16 mouse cellular contexts compared by ENCODE assay signal in the genomic region with DNA sequence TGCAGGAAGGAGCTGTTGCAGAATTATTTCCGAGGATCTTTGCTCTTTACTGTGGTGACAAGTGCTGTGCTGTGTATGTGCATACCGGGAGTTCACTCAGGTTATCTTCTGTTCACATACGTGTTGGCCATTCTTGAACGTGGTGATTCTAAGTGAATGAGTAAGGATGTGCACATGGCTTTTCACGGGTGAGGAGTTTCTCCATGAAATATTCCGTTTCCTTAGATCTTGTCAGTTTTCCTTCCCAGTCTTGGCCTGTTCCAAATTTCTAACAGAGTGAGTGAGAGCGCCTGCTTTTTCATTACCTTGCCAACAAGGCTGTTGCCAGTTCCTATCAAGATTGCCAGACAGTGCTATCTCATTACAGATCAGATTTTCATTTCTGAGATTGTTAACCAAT.
DNase-seq lines count a peak whose midpoint lies in the region; ATAC-seq and TF ChIP-seq lines count a peak whose summit lies in the region.
"Had no signal": no experiment of that assay in that cellular context is flagged by ENCODE, and none has a peak within 500 bp of the region (broad histone marks: within the 10 kb centered on the region; RNA-seq: fewer than 3 reads in every experiment).

No protein-coding gene starts in this region.

- H3K4me3 ChIP-seq in forebrain, embryonic 15.5 days = no peak overlapping the region
- no peak overlapping the region for H3K4me3 ChIP-seq in forebrain, embryonic 11.5 days (ENCODE audit: low read depth, low read length)
- no peak overlapping the region for H3K4me3 ChIP-seq in midbrain, embryonic 16.5 days (ENCODE audit: low read depth, low read length)
- no peak overlapping the region for H3K4me3 ChIP-seq in midbrain, embryonic 10.5 days
- no peak overlapping the region for H3K4me3 ChIP-seq in hindbrain, postnatal 0 days (ENCODE audit: low read length)
- H3K4me3 ChIP-seq in thymus, adult 2 months (ENCODE audit: control insufficient read depth, insufficient read depth, low read length) = no peak overlapping the region
- H3K4me3 ChIP-seq: embryonic facial prominence, embryonic 10.5 days; heart, embryonic 13.5 days; midbrain, embryonic 12.5 days; neural tube, embryonic 12.5 days had no signal

- no peak for TF ChIP-seq POLR2A in thymus, adult 2 months (IDR thresholded peaks at IDR 0.05; ENCODE audit: control insufficient read depth, extremely low read depth, insufficient read depth, low read length, poor library complexity)

- H3K4me1 ChIP-seq in forebrain, embryonic 15.5 days = peaks cover 16% of the 10 kb centered on the region
- H3K4me1 ChIP-seq in forebrain, embryonic 11.5 days (replicated peaks; ENCODE audit: control insufficient read depth, insufficient read depth, low read length) = no peaks in the 10 kb centered on the region
- no peaks in the 10 kb centered on the region for H3K4me1 ChIP-seq in midbrain, embryonic 16.5 days (ENCODE audit: control insufficient read depth, insufficient read depth, low read length)
- peaks cover 5% of the 10 kb centered on the region for H3K4me1 ChIP-seq in midbrain, embryonic 10.5 days
- no peaks in the 10 kb centered on the region for H3K4me1 ChIP-seq in hindbrain, postnatal 0 days (ENCODE audit: insufficient read depth, low read length)
- no peaks in the 10 kb centered on the region for H3K4me1 ChIP-seq in thymus, adult 2 months (replicated peaks; ENCODE audit: control insufficient read depth, insufficient read depth, low read length)
- H3K4me1 ChIP-seq: embryonic facial prominence, embryonic 10.5 days; heart, embryonic 13.5 days had no signal

- peak overlapping the region; percentile 79 for H3K27ac ChIP-seq in forebrain, embryonic 15.5 days (replicated peaks)
- H3K27ac ChIP-seq in forebrain, embryonic 11.5 days (ENCODE audit: low read depth, low read length) = no peak overlapping the region
- H3K27ac ChIP-seq in midbrain, embryonic 16.5 days (ENCODE audit: low read length) = no peak overlapping the region; the same call in 1 of the 2 replicates
- H3K27ac ChIP-seq in midbrain, embryonic 10.5 days (replicated peaks) = no peak overlapping the region
- peak overlapping the region; percentile 62 for H3K27ac ChIP-seq in hindbrain, postnatal 0 days
- H3K27ac ChIP-seq in thymus, adult 2 months (ENCODE audit: control insufficient read depth, insufficient read depth, low read length) = no peak overlapping the region
- H3K27ac ChIP-seq: embryonic facial prominence, embryonic 10.5 days; heart, embryonic 13.5 days; kidney, postnatal 0 days; midbrain, embryonic 12.5 days; neural tube, embryonic 12.5 days had no signal

- 64% methylated on average over 7 of the region's 7 CpGs for WGBS in forebrain, embryonic 15.5 days
- 87% methylated on average over 7 of the region's 7 CpGs for WGBS in forebrain, embryonic 11.5 days
- WGBS in midbrain, embryonic 16.5 days = 79% methylated on average over 7 of the region's 7 CpGs
- 88% methylated on average over 7 of the region's 7 CpGs for WGBS in midbrain, embryonic 10.5 days
- WGBS in hindbrain, postnatal 0 days = 37% methylated on average over 7 of the region's 7 CpGs
- WGBS in thymus, adult 2 months = 87% methylated on average over 7 of the region's 7 CpGs

- peak; percentile 78 for ATAC-seq in forebrain, embryonic 15.5 days (replicated peaks)
- ATAC-seq in forebrain, embryonic 11.5 days (replicated peaks; ENCODE audit: low FRiP score) = no peak
- peak; percentile 51; the same call in 1 of the 2 replicates for ATAC-seq in midbrain, embryonic 16.5 days
- ATAC-seq in hindbrain, postnatal 0 days = peak; percentile 80
- ATAC-seq: intestine, embryonic 16.5 days had no signal

- no peaks in the 10 kb centered on the region for H3K9me3 ChIP-seq in forebrain, embryonic 15.5 days
- H3K9me3 ChIP-seq in forebrain, embryonic 11.5 days (ENCODE audit: control insufficient read depth, low read length) = no peaks in the 10 kb centered on the region
- H3K9me3 ChIP-seq in midbrain, embryonic 16.5 days (replicated peaks; ENCODE audit: control insufficient read depth, low read length, poor library complexity, severe bottlenecking) = no peaks in the 10 kb centered on the region
- H3K9me3 ChIP-seq in midbrain, embryonic 10.5 days (replicated peaks) = no peaks in the 10 kb centered on the region
- H3K9me3 ChIP-seq in hindbrain, postnatal 0 days (ENCODE audit: low read length) = no peaks in the 10 kb centered on the region
- H3K9me3 ChIP-seq: embryonic facial prominence, embryonic 10.5 days; heart, embryonic 13.5 days; midbrain, embryonic 12.5 days; neural tube, embryonic 12.5 days had no signal

- H3K4me2 ChIP-seq in forebrain, embryonic 15.5 days (replicated peaks) = no peak overlapping the region
- no peak overlapping the region for H3K4me2 ChIP-seq in forebrain, embryonic 11.5 days (ENCODE audit: low read depth, low read length, severe bottlenecking)
- H3K4me2 ChIP-seq in midbrain, embryonic 16.5 days (ENCODE audit: low read length) = no peak overlapping the region
- H3K4me2 ChIP-seq in hindbrain, postnatal 0 days (ENCODE audit: low read depth, low read length) = peak overlapping the region; percentile 37; the same call in 1 of the 2 replicates
- H3K4me2 ChIP-seq: heart, embryonic 13.5 days; liver, embryonic 11.5 days; lung, embryonic 14.5 days; midbrain, embryonic 12.5 days; neural tube, embryonic 12.5 days had no signal

- TF ChIP-seq CTCF in hindbrain, postnatal 0 days (IDR thresholded peaks at IDR 0.05; ENCODE audit: low read depth) = no peak
- TF ChIP-seq CTCF in thymus, adult 2 months (IDR thresholded peaks at IDR 0.05; ENCODE audit: borderline replicate concordance, control insufficient read depth, extremely low read depth, insufficient read depth, low read length, poor library complexity) = no peak

- no peaks in the 10 kb centered on the region for H3K27me3 ChIP-seq in forebrain, embryonic 15.5 days
- H3K27me3 ChIP-seq in forebrain, embryonic 11.5 days (ENCODE audit: control insufficient read depth, insufficient read depth, low read length) = no peaks in the 10 kb centered on the region
- H3K27me3 ChIP-seq in midbrain, embryonic 16.5 days (ENCODE audit: control insufficient read depth, insufficient read depth, low read depth, low read length) = no peaks in the 10 kb centered on the region
- H3K27me3 ChIP-seq in midbrain, embryonic 10.5 days (ENCODE audit: low read depth, poor library complexity, severe bottlenecking) = no peaks in the 10 kb centered on the region
- no peaks in the 10 kb centered on the region for H3K27me3 ChIP-seq in hindbrain, postnatal 0 days (ENCODE audit: insufficient read depth, low read length)
- no peaks in the 10 kb centered on the region for H3K27me3 ChIP-seq in thymus, adult 2 months (ENCODE audit: control insufficient read depth, insufficient read depth, low read length)
- H3K27me3 ChIP-seq: heart, embryonic 13.5 days; midbrain, embryonic 12.5 days; neural tube, embryonic 12.5 days had no signal

- H3K36me3 ChIP-seq in forebrain, embryonic 15.5 days = no peaks in the 10 kb centered on the region
- H3K36me3 ChIP-seq in forebrain, embryonic 11.5 days (ENCODE audit: control insufficient read depth, insufficient read depth, low read length) = no peaks in the 10 kb centered on the region
- no peaks in the 10 kb centered on the region for H3K36me3 ChIP-seq in midbrain, embryonic 16.5 days (ENCODE audit: control insufficient read depth, insufficient read depth, low read length)
- H3K36me3 ChIP-seq in midbrain, embryonic 10.5 days = no peaks in the 10 kb centered on the region
- no peaks in the 10 kb centered on the region for H3K36me3 ChIP-seq in hindbrain, postnatal 0 days (ENCODE audit: insufficient read depth, low read length)
- no peaks in the 10 kb centered on the region for H3K36me3 ChIP-seq in thymus, adult 2 months (ENCODE audit: control insufficient read depth, insufficient read depth, low read length)
- H3K36me3 ChIP-seq: embryonic facial prominence, embryonic 10.5 days; heart, embryonic 13.5 days; midbrain, embryonic 12.5 days; neural tube, embryonic 12.5 days had no signal

- no peak overlapping the region for H3K9ac ChIP-seq in forebrain, embryonic 15.5 days (replicated peaks)
- no peak overlapping the region for H3K9ac ChIP-seq in forebrain, embryonic 11.5 days (ENCODE audit: low read length)
- no peak overlapping the region for H3K9ac ChIP-seq in midbrain, embryonic 16.5 days (ENCODE audit: low read depth, low read length)
- H3K9ac ChIP-seq in hindbrain, postnatal 0 days (replicated peaks; ENCODE audit: low read length) = peak overlapping the region; percentile 21; the same call in 1 of the 2 replicates
- H3K9ac ChIP-seq: heart, embryonic 13.5 days; lung, embryonic 14.5 days; midbrain, embryonic 12.5 days; neural tube, embryonic 12.5 days had no signal

- no peak for DNase-seq in forebrain, embryonic 11.5 days (ENCODE audit: low spot score)
- DNase-seq in layer of hippocampus, adult 18-20 months (ENCODE audit: low spot score in 2 of 2) = peak; percentile 14 to 45
- DNase-seq in layer of hippocampus, adult 8-10 months (ENCODE audit: low spot score in 2 of 2) = no peak
- no peak for DNase-seq in midbrain, embryonic 10.5 days (ENCODE audit: low spot score)
- no peak for DNase-seq in hindbrain, postnatal 0 days (ENCODE audit: low spot score)
- no peak for DNase-seq in thymus, adult 2 months
- DNase-seq: lung, embryonic 14.5 days had no signal

Comparison
In these comparisons a context has a peak if more than half of its experiments do, and no peak if none do; other contexts are left out.
1. H3K27ac ChIP-seq: peak in forebrain, embryonic 15.5 days (single experiment) and hindbrain, postnatal 0 days (single experiment); none in forebrain, embryonic 11.5 days (single experiment), midbrain, embryonic 16.5 days (single experiment), midbrain, embryonic 10.5 days (single experiment) and thymus, adult 2 months (single experiment).
2. DNase-seq: peak in layer of hippocampus, adult 18-20 months (2 of 2); none in forebrain, embryonic 11.5 days (single experiment), layer of hippocampus, adult 8-10 months (0 of 2), midbrain, embryonic 10.5 days (single experiment), hindbrain, postnatal 0 days (single experiment) and thymus, adult 2 months (single experiment).